Mouse (Mus musculus): Measurements from ENCODE around the gene Fmo1.

DNA sequence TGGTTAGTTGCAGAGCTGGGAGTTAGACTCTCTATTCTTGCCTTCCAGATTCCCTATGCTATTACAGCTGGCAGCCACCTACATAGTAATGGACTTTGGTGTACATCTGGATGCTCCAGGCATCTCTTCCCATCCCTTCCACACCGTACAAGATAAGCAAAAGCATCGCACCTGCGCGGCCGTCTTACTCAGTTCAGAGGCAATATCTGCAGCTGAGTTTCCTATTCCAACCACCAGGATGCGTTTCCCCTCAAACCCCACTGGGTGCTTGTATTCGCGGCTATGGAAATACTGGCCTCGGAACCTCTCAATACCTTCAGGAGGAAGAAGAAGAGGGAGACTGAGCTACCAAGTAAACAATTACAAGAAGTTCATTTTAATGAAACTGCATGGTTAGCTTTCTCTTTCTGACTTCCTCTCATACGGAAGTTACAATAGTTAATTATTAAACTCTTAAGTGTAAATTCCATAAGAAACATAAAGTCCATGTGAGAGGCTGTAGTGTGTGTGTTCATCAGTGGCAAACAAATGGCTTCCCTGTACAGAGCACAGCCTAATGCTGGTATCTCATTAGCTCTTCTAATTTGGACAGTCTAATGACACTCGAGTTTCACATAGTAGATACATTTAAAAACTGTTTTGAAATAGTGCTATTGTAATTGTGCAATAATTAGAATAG lies 19.9 kb upstream of the Fmo1 start:
- TF ChIP-seq POLR2A (IDR thresholded peaks at IDR 0.05; ENCODE audit: borderline replicate concordance, insufficient read depth, low read length) = no peak
- TF ChIP-seq CTCF (IDR thresholded peaks at IDR 0.05; ENCODE audit: borderline replicate concordance, insufficient read depth, low read depth, low read length) = no peak
